Mouse (Mus musculus): Measurements from ENCODE around the gene Hk1.
A peak's percentile ranks its signal among the peaks of the same experiment; 100 is the strongest.

Hk1 gene

GRCm38 (mm10) chr10:62379808-62380207, at the start of gene Hk1:
Hk1 (minus strand) TSS chr10:62379908.
- DNase-seq (ENCODE audit: low spot score) = no peak

- no peak for DNase-seq (ENCODE audit: low spot score)
Observed at GRCm38 (mm10) chr10:62425081-62425871, 45.6 kb upstream of the Hk1 start.

- DNase-seq (ENCODE audit: low spot score) = no peak
Observed at GRCm38 (mm10) chr10:62422255-62422654, 42.5 kb upstream of the Hk1 start, which contains the start of gene Hkdc1. Hkdc1 (minus strand) TSS chr10:62422491.

GRCm38 (mm10) chr10:62421127-62421526, 41.4 kb upstream of the Hk1 start:
- no peak for DNase-seq (ENCODE audit: low spot score)

- no peak for DNase-seq (ENCODE audit: low spot score)
Observed at GRCm38 (mm10) chr10:62420399-62420798, 40.7 kb upstream of the Hk1 start.

GRCm38 (mm10) chr10:62419422-62419821, 39.7 kb upstream of the Hk1 start:
- no peak for DNase-seq (ENCODE audit: low spot score)

GRCm38 (mm10) chr10:62418831-62419356, 39.2 kb upstream of the Hk1 start:
- no peak for DNase-seq (ENCODE audit: low spot score)

GRCm38 (mm10) chr10:62413606-62413982, 33.9 kb upstream of the Hk1 start:
- DNase-seq (ENCODE audit: low spot score) = no peak

- DNase-seq (ENCODE audit: low spot score) = no peak
Observed at GRCm38 (mm10) chr10:62412906-62413605, 33.3 kb upstream of the Hk1 start.

GRCm38 (mm10) chr10:62411431-62412410, 32.0 kb upstream of the Hk1 start:
- no peak for DNase-seq (ENCODE audit: low spot score)

- peak; percentile 45 for DNase-seq (ENCODE audit: low spot score)
Observed at GRCm38 (mm10) chr10:62410943-62411342, 31.2 kb upstream of the Hk1 start.

GRCm38 (mm10) chr10:62404901-62405300, 25.2 kb upstream of the Hk1 start:
- DNase-seq (ENCODE audit: low spot score) = no peak

GRCm38 (mm10) chr10:62401641-62402111, 22.0 kb upstream of the Hk1 start:
- no peak for DNase-seq (ENCODE audit: low spot score)

GRCm38 (mm10) chr10:62383011-62383410, 3.3 kb upstream of the Hk1 start:
- DNase-seq (ENCODE audit: low spot score) = no peak

- no peak for DNase-seq (ENCODE audit: low spot score)
Observed at GRCm38 (mm10) chr10:62380936-62381335, 1.2 kb upstream of the Hk1 start.

GRCm38 (mm10) chr10:62358827-62359226, 20.9 kb downstream of the Hk1 start:
- no peak for DNase-seq (ENCODE audit: low spot score)

- DNase-seq (ENCODE audit: low spot score) = no peak
Observed at GRCm38 (mm10) chr10:62356105-62356730, 23.5 kb downstream of the Hk1 start.

GRCm38 (mm10) chr10:62345147-62345546, 34.6 kb downstream of the Hk1 start:
- no peak for DNase-seq (ENCODE audit: low spot score)

GRCm38 (mm10) chr10:62344004-62344752, 35.5 kb downstream of the Hk1 start:
- no peak for DNase-seq (ENCODE audit: low spot score)

- peak; percentile 56 for DNase-seq (ENCODE audit: low spot score)
Observed at GRCm38 (mm10) chr10:62342512-62342911, 37.2 kb downstream of the Hk1 start.

- no peak for DNase-seq (ENCODE audit: low spot score)
Observed at GRCm38 (mm10) chr10:62341956-62342355, 37.8 kb downstream of the Hk1 start.

All from spleen, adult 12 weeks (tissue).